Mouse (Mus musculus) bone marrow, adult 2 months (tissue): ENCODE results near the gene Vps8.

Experiments used
- CTCF ChIP-seq: fragments of 200-500 bp; IDR thresholded peaks from 2 replicates; pipeline ENCODE4 v1.5.1; 2011; ENCODE audit warnings: low read length, control low read depth; ENCODE audit not compliant: control insufficient read depth, insufficient read depth
- POLR2A ChIP-seq: fragments of 200-500 bp; IDR thresholded peaks from 2 replicates; pipeline ENCODE4 v1.6.1; 2011; ENCODE audit warnings: low read depth, mild to moderate bottlenecking, control low read depth, low read length, borderline replicate concordance; ENCODE audit not compliant: control insufficient read depth

GRCm38 (mm10) chr16:21390744-21391143 lies 32.2 kb upstream of the Vps8 start:
- no peak for TF ChIP-seq CTCF
- no peak for TF ChIP-seq POLR2A
